Mouse (Mus musculus) liver, embryonic 14.5 days (tissue): ENCODE measurements around the gene Irgm2.
"Not testable (repeated sequence)": the region's sequence is repeated elsewhere in the genome, so short reads cannot be mapped to it uniquely, and the experiment has no call there.

ENCODE experiments used
- CTCF ChIP-seq: IDR thresholded peaks from 2 replicates; pipeline ENCODE4 v1.5.1; 2016; ENCODE audit warnings: antibody characterized with exemption, low read depth, control low read depth
- EP300 ChIP-seq: IDR thresholded peaks from 2 replicates; pipeline ENCODE4 v1.6.1; 2016; ENCODE audit warnings: antibody characterized with exemption, low read depth

DNA sequence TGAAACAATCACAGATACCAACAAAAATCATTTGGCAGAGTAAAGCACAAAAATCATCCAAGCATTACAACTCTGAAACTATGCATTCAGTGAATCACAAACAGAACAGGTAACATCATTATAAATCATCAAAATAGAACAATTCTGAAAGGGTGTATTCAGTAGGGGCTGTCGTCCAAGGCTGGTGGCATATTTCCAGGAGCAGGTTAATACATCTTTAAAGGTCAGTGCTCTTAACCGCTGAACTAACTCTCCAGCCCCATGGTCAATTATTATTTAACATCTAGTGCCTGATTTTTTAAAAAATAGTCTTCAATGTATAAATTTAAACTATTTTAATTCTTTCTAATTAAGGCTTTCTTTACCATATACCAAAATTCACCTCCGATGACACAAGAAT is 35.1 kb downstream of the Irgm2 start:
- not testable (repeated sequence) for TF ChIP-seq CTCF, EP300
